Mouse (Mus musculus): ENCODE measurements around the gene Ptprb. TPM values are rescaled to one million over a fixed set of nuclear protein-coding genes. Genes with fewer than 3 reads are reported as not detected.

Gene Ptprb
- polyA plus RNA-seq (2015; fragmentation: Nextera tagmentation; extraction: Ambion mirVana), result 3.2 and 4.4 TPM in 2 replicates

DNA sequence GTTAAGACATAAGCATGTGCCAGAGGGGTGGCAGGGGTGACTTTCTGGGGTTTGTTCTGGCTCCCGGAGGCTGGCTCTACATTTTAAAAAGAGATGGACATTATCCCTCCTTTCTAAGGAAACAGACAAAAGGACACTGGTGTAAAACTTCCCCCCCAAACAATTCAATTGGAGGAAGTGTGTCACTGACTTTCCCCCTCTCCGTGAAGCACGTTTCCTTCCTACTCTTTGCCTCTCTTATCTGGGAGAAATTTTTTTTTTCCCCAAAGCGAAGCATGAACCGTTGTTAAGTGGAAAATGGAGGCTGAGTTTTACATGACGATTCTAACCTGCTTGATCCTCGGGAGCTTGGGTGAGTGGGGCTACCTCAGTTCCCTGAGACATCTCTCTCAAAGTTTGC is at the start of gene Ptprb:
Gene Ptprb (plus strand): TSS at position 244 of the 400 bp plus-strand sequence.
- no peaks in the 10 kb centered on the region for H3K4me1 ChIP-seq (ENCODE audit: control insufficient read depth, insufficient read depth, low read length)
- no peak within 1 kb of the TSS for H3K4me2 ChIP-seq (ENCODE audit: low read depth, low read length)
- 62% methylated on average over 7 of the region's 7 CpGs for WGBS
- H3K9ac ChIP-seq (ENCODE audit: low read depth, low read length), result no peak within 1 kb of the TSS
- no peaks in the 10 kb centered on the region for H3K9me3 ChIP-seq (ENCODE audit: control insufficient read depth, low read length)
- no peak within 1 kb of the TSS for H3K27ac ChIP-seq (ENCODE audit: low read length)
- no peaks in the 10 kb centered on the region for H3K36me3 ChIP-seq (ENCODE audit: control insufficient read depth, insufficient read depth, low read length)
- no peaks in the 10 kb centered on the region for H3K27me3 ChIP-seq (replicated peaks; ENCODE audit: control insufficient read depth, insufficient read depth, low read length)
- H3K4me3 ChIP-seq (ENCODE audit: low read length), result peak within 1 kb of the TSS; percentile 3; the same call in 1 of the 2 replicates
- no peak for ATAC-seq

DNA sequence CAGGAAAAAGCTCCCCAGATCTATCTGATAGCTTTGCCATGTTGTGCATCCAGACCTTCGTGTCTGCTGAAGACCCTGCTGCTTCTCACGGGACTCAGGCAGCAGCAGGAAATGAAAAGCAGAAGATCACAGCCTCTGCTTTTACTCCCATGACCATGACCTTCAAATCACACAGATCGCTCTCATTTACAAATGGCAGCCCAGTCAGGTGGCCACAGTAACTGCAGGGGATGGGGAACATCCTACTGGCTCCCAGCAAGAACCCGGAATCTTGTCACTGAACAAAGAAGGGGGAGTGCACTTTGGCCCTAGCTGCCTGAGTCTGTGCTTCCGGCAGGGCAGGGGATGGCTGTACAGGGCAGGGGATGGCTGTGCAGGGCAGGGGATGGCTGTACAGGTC is 40.0 kb upstream of the Ptprb start:
- no peak for ATAC-seq

DNA sequence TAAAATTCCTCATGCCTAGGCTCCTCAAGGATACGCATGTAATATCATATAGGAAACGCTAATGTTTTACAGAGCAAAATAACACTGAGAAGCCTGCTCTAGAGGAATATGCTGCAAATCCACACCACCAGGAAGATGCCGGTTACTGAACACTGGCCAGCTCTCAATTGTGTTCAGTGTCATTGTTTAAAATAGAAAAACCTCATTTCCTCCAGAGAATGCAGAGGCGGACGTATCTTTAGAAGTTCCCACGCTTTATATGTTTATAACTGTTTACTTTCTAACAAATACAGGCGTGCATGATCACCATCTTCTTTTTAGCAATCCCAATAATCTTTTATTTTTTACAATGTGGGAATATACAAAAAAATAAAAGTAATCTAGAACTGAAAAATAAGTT is 33.1 kb upstream of the Ptprb start:
- Histone ChIP-seq H3K9me3 (ENCODE audit: control insufficient read depth, low read length) (no peaks in the 10 kb centered on the region), H3K36me3 (ENCODE audit: control insufficient read depth, insufficient read depth, low read length) (no peaks in the 10 kb centered on the region), H3K9ac (ENCODE audit: low read depth, low read length) (no peak overlapping the region), H3K27me3 (replicated peaks; ENCODE audit: control insufficient read depth, insufficient read depth, low read length) (no peaks in the 10 kb centered on the region), H3K4me2 (ENCODE audit: low read depth, low read length) (no peak overlapping the region), H3K4me1 (ENCODE audit: control insufficient read depth, insufficient read depth, low read length) (no peaks in the 10 kb centered on the region), H3K27ac (ENCODE audit: low read length) (no peak overlapping the region), H3K4me3 (ENCODE audit: low read length) (no peak overlapping the region)
- ATAC-seq, result no peak
- WGBS, result 48% methylated on average over 7 of the region's 7 CpGs

More for the DNA sequence above, 40.0 kb upstream of the Ptprb start:
- Histone ChIP-seq H3K4me2 (ENCODE audit: low read depth, low read length) (no peak overlapping the region), H3K9me3 (ENCODE audit: control insufficient read depth, low read length) (no peaks in the 10 kb centered on the region), H3K36me3 (ENCODE audit: control insufficient read depth, insufficient read depth, low read length) (no peaks in the 10 kb centered on the region), H3K4me1 (ENCODE audit: control insufficient read depth, insufficient read depth, low read length) (no peaks in the 10 kb centered on the region), H3K27ac (ENCODE audit: low read length) (no peak overlapping the region), H3K4me3 (ENCODE audit: low read length) (no peak overlapping the region), H3K27me3 (replicated peaks; ENCODE audit: control insufficient read depth, insufficient read depth, low read length) (no peaks in the 10 kb centered on the region), H3K9ac (ENCODE audit: low read depth, low read length) (no peak overlapping the region)
- WGBS, result 55% methylated on average over 5 of the region's 5 CpGs

GRCm38 (mm10) chr10:116243373-116243772 is 31.9 kb upstream of the Ptprb start:
- 33% methylated on average over 7 of the region's 7 CpGs for WGBS
- ATAC-seq, result peak; percentile 82
- no peaks in the 10 kb centered on the region for H3K4me1 ChIP-seq (ENCODE audit: control insufficient read depth, insufficient read depth, low read length)

DNA sequence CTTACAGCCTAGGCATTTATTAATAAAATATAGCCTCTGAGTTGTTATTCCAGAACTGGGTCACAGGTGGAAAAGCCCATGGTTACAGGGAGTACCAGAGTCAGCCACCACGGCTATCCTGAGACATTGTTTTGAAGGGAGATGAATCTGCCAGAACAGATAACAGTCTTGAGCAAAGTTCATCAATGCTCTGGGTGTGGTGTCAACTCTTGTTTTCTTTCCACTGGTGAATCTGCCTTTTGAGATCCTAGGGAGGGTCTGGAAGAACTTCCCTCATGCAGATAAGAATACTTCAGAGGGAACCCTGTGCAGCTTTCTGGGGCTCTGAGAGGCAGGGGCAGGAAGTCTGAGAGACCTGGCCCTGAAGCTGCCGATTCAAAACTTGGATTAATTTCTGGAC is 29.7 kb upstream of the Ptprb start:
- H3K27ac ChIP-seq (ENCODE audit: low read length), result no peak overlapping the region
- H3K4me1 ChIP-seq (ENCODE audit: control insufficient read depth, insufficient read depth, low read length), result no peaks in the 10 kb centered on the region
- WGBS, result 64% methylated on average over 2 of the region's 2 CpGs
- H3K9me3 ChIP-seq (ENCODE audit: control insufficient read depth, low read length), result no peaks in the 10 kb centered on the region
- no peaks in the 10 kb centered on the region for H3K27me3 ChIP-seq (replicated peaks; ENCODE audit: control insufficient read depth, insufficient read depth, low read length)
- no peak for ATAC-seq
- H3K4me2 ChIP-seq (ENCODE audit: low read depth, low read length), result no peak overlapping the region
- H3K36me3 ChIP-seq (ENCODE audit: control insufficient read depth, insufficient read depth, low read length), result no peaks in the 10 kb centered on the region
- H3K4me3 ChIP-seq (ENCODE audit: low read length), result no peak overlapping the region
- no peak overlapping the region for H3K9ac ChIP-seq (ENCODE audit: low read depth, low read length)

More at GRCm38 (mm10) chr10:116243373-116243772, 31.9 kb upstream of the Ptprb start:
- Histone ChIP-seq H3K27ac (ENCODE audit: low read length) (no peak overlapping the region), H3K9me3 (ENCODE audit: control insufficient read depth, low read length) (no peaks in the 10 kb centered on the region), H3K9ac (ENCODE audit: low read depth, low read length) (no peak overlapping the region), H3K27me3 (replicated peaks; ENCODE audit: control insufficient read depth, insufficient read depth, low read length) (no peaks in the 10 kb centered on the region), H3K4me2 (ENCODE audit: low read depth, low read length) (no peak overlapping the region), H3K36me3 (ENCODE audit: control insufficient read depth, insufficient read depth, low read length) (no peaks in the 10 kb centered on the region), H3K4me3 (ENCODE audit: low read length) (no peak overlapping the region)

DNA sequence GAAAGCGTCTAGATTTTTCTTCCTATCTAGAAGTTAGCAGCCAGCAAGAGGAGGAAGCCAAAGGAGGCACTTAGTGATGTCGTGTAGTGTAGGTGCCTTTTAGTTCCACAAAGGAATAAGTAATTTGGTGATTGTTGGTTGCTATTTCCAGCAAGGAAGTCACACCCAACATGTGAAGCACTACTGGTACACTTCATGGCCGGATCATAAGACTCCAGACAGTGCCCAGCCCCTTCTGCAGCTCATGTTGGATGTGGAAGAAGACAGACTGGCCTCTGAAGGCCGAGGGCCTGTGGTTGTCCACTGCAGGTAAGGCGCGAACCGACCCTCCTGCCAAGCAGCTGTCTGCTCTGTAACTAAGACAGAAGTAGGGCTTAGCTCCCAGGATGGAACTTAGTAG is 22.7 kb upstream of the Ptprb start:
- 82% methylated on average over 7 of the region's 7 CpGs for WGBS
- Histone ChIP-seq H3K9ac (ENCODE audit: low read depth, low read length) (no peak overlapping the region), H3K36me3 (ENCODE audit: control insufficient read depth, insufficient read depth, low read length) (no peaks in the 10 kb centered on the region), H3K4me2 (ENCODE audit: low read depth, low read length) (no peak overlapping the region), H3K27me3 (replicated peaks; ENCODE audit: control insufficient read depth, insufficient read depth, low read length) (no peaks in the 10 kb centered on the region), H3K4me3 (ENCODE audit: low read length) (no peak overlapping the region), H3K9me3 (ENCODE audit: control insufficient read depth, low read length) (no peaks in the 10 kb centered on the region), H3K4me1 (ENCODE audit: control insufficient read depth, insufficient read depth, low read length) (no peaks in the 10 kb centered on the region), H3K27ac (ENCODE audit: low read length) (no peak overlapping the region)
- ATAC-seq, result no peak

GRCm38 (mm10) chr10:116253972-116254371 is 21.4 kb upstream of the Ptprb start:
- no peaks in the 10 kb centered on the region for H3K27me3 ChIP-seq (replicated peaks; ENCODE audit: control insufficient read depth, insufficient read depth, low read length)
- H3K27ac ChIP-seq (ENCODE audit: low read length), result no peak overlapping the region
- H3K4me2 ChIP-seq (ENCODE audit: low read depth, low read length), result no peak overlapping the region
- 30% methylated on average over 6 of the region's 6 CpGs for WGBS
- H3K9ac ChIP-seq (ENCODE audit: low read depth, low read length), result no peak overlapping the region
- H3K36me3 ChIP-seq (ENCODE audit: control insufficient read depth, insufficient read depth, low read length), result no peaks in the 10 kb centered on the region
- no peaks in the 10 kb centered on the region for H3K9me3 ChIP-seq (ENCODE audit: control insufficient read depth, low read length)
- H3K4me3 ChIP-seq (ENCODE audit: low read length), result no peak overlapping the region
- H3K4me1 ChIP-seq (ENCODE audit: control insufficient read depth, insufficient read depth, low read length), result no peaks in the 10 kb centered on the region
- peak; percentile 95 for ATAC-seq

DNA sequence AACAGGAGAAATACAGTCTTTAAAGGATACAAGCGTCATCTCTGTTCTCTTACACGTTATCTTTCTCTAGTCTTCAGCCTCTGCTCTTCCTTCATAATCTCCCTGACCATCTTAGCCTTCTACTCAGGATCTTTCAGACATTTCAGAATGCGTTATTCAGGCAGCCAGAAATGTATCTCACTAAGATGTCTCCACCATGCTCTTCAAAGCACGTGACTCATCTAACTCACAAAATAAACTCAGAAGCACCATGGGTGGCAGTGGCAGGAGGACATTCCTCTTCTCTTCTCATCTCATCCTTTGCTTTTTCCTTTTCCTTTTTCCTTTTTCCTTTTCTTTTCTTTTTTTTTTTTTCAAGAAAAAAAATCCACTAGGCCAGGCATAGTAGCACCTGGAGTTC is 16.0 kb upstream of the Ptprb start:
- Histone ChIP-seq H3K4me2 (ENCODE audit: low read depth, low read length) (no peak overlapping the region), H3K27ac (ENCODE audit: low read length) (no peak overlapping the region), H3K36me3 (ENCODE audit: control insufficient read depth, insufficient read depth, low read length) (no peaks in the 10 kb centered on the region), H3K9ac (ENCODE audit: low read depth, low read length) (no peak overlapping the region), H3K9me3 (ENCODE audit: control insufficient read depth, low read length) (no peaks in the 10 kb centered on the region), H3K4me3 (ENCODE audit: low read length) (no peak overlapping the region), H3K27me3 (replicated peaks; ENCODE audit: control insufficient read depth, insufficient read depth, low read length) (no peaks in the 10 kb centered on the region), H3K4me1 (ENCODE audit: control insufficient read depth, insufficient read depth, low read length) (peaks cover 11% of the 10 kb centered on the region)
- WGBS, result 81% methylated on average over 4 of the region's 4 CpGs
- ATAC-seq, result no peak

DNA sequence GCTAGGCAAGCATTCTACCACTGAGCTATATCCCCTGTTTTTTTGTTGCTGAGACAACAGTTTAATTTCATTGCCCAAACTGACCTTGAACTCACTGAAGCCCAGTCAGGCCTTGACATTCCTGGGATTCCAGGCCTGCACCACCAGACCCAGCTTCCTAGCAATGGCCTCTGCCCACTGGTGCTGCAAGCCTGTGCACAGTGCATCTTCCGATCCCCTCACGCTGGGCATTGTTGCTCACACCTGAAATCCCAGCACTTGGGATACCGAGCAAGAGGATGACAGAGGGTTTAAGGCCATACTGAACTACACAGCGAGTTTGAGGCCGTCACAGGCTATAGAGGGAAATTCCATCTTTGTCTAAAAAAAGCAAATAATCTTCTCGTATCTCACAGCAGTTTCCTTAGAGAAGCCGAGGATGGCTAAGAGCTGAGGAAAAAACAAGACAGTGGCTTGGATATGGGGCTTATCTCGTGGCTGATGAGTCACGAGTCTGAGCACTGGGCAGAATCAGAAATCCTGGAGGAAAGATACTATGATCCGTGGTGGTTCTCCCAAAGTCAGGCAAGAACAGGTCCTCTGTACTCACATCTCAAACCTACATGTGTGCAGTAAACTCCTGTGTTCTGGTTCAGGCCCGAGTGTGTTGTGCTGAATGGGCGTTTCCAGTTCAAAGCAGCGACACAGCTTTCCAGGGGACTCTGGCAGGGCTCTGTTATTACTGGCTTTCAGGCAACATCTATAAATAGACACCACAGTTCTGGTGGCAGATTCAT is 14.5 kb upstream of the Ptprb start:
- no peak overlapping the region; the same call in 1 of the 2 replicates for H3K27ac ChIP-seq (ENCODE audit: low read length)
- H3K36me3 ChIP-seq (ENCODE audit: control insufficient read depth, insufficient read depth, low read length), result no peaks in the 10 kb centered on the region
- H3K4me3 ChIP-seq (ENCODE audit: low read length), result no peak overlapping the region
- H3K9ac ChIP-seq (ENCODE audit: low read depth, low read length), result no peak overlapping the region
- no peaks in the 10 kb centered on the region for H3K27me3 ChIP-seq (replicated peaks; ENCODE audit: control insufficient read depth, insufficient read depth, low read length)
- ATAC-seq, result 0 out of 2 replicates have a peak, but pooled peaks have one; percentile 32
- H3K9me3 ChIP-seq (ENCODE audit: control insufficient read depth, low read length), result no peaks in the 10 kb centered on the region
- 44% methylated on average over 13 of the region's 13 CpGs for WGBS
- H3K4me1 ChIP-seq (ENCODE audit: control insufficient read depth, insufficient read depth, low read length), result peaks cover 11% of the 10 kb centered on the region
- H3K4me2 ChIP-seq (ENCODE audit: low read depth, low read length), result no peak overlapping the region

Data from intestine, embryonic 16.5 days (tissue).